Mouse (Mus musculus): ENCODE data around the gene Kcnj15. TPM values are rescaled to one million over a fixed set of nuclear protein-coding genes. Genes with fewer than 3 reads are reported as not detected.

Kcnj15 gene
- polyA plus RNA-seq, 1 experiment from 2014 or later: 0.28 TPM

- Histone ChIP-seq H3K4me3 (ENCODE audit: low read depth, low read length) (no peak overlapping the region), H3K27ac (ENCODE audit: low read depth) (peak overlapping the region; percentile 54; the same call in 1 of the 2 replicates), H3K9me3 (ENCODE audit: control insufficient read depth, low read length) (no peaks in the 10 kb centered on the region), H3K9ac (ENCODE audit: low read length) (no peak overlapping the region), H3K4me1 (replicated peaks; ENCODE audit: control insufficient read depth, insufficient read depth, low read length) (peaks cover 2% of the 10 kb centered on the region; the same call in 1 of the 2 replicates), H3K4me2 (ENCODE audit: low read length) (no peak overlapping the region), H3K36me3 (ENCODE audit: control insufficient read depth, insufficient read depth, low read length) (no peaks in the 10 kb centered on the region), H3K27me3 (replicated peaks; ENCODE audit: control insufficient read depth, insufficient read depth, low read length) (no peaks in the 10 kb centered on the region)
- 32% methylated on average over 2 of the region's 2 CpGs for WGBS
- ATAC-seq (replicated peaks; ENCODE audit: low FRiP score, low TSS enrichment, low read depth) (peak; percentile 72), DNase-seq (ENCODE audit: low spot score) (no peak)
Measured at GRCm38 (mm10) chr16:95219459-95219858, 37.9 kb upstream of the Kcnj15 start.

DNA sequence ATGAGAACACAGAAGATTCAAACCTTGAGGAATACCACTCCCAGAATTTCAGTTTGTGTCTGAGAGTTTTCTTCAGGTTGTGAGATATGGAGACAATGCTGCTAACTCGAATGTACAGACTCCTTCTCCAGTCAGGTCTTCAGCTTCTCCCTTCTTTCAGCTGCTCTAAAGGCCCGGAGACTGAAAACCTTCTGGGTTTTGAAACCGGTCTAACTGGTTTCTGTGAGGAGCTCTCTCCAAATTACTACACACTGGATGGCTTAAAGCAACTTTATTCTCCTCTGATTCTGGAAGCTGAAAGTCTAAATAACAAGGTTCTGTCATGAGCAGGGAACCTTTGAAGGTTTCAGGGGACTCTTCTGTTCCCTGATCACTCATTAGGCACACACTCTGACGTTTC is 36.3 kb upstream of the Kcnj15 start:
- Histone ChIP-seq H3K9ac (ENCODE audit: low read length) (no peak overlapping the region), H3K4me1 (replicated peaks; ENCODE audit: control insufficient read depth, insufficient read depth, low read length) (peaks cover 2% of the 10 kb centered on the region; the same call in 1 of the 2 replicates), H3K27ac (ENCODE audit: low read depth) (no peak overlapping the region), H3K27me3 (replicated peaks; ENCODE audit: control insufficient read depth, insufficient read depth, low read length) (no peaks in the 10 kb centered on the region), H3K4me3 (ENCODE audit: low read depth, low read length) (no peak overlapping the region), H3K36me3 (ENCODE audit: control insufficient read depth, insufficient read depth, low read length) (no peaks in the 10 kb centered on the region), H3K9me3 (ENCODE audit: control insufficient read depth, low read length) (no peaks in the 10 kb centered on the region), H3K4me2 (ENCODE audit: low read length) (no peak overlapping the region)
- ATAC-seq (replicated peaks; ENCODE audit: low FRiP score, low TSS enrichment, low read depth): no peak
- no peak for DNase-seq (ENCODE audit: low spot score)
- 54% methylated on average over 4 of the region's 4 CpGs for WGBS

GRCm38 (mm10) chr16:95222026-95222718 is 35.2 kb upstream of the Kcnj15 start:
- Histone ChIP-seq H3K9ac (ENCODE audit: low read length) (no peak overlapping the region), H3K27me3 (replicated peaks; ENCODE audit: control insufficient read depth, insufficient read depth, low read length) (no peaks in the 10 kb centered on the region), H3K36me3 (ENCODE audit: control insufficient read depth, insufficient read depth, low read length) (no peaks in the 10 kb centered on the region), H3K4me2 (ENCODE audit: low read length) (no peak overlapping the region), H3K9me3 (ENCODE audit: control insufficient read depth, low read length) (no peaks in the 10 kb centered on the region), H3K27ac (ENCODE audit: low read depth) (no peak overlapping the region), H3K4me3 (ENCODE audit: low read depth, low read length) (no peak overlapping the region), H3K4me1 (replicated peaks; ENCODE audit: control insufficient read depth, insufficient read depth, low read length) (peaks cover 2% of the 10 kb centered on the region; the same call in 1 of the 2 replicates)
- ATAC-seq (replicated peaks; ENCODE audit: low FRiP score, low TSS enrichment, low read depth) (no peak), DNase-seq (ENCODE audit: low spot score) (no peak)
- WGBS: 45% methylated on average over 7 of the region's 7 CpGs

- WGBS: 83% methylated on average over 8 of the region's 8 CpGs
- DNase-seq (ENCODE audit: low spot score) (no peak), ATAC-seq (replicated peaks; ENCODE audit: low FRiP score, low TSS enrichment, low read depth) (no peak)
- Histone ChIP-seq H3K27me3 (replicated peaks; ENCODE audit: control insufficient read depth, insufficient read depth, low read length) (no peaks in the 10 kb centered on the region), H3K9me3 (ENCODE audit: control insufficient read depth, low read length) (no peaks in the 10 kb centered on the region), H3K9ac (ENCODE audit: low read length) (no peak overlapping the region), H3K4me1 (replicated peaks; ENCODE audit: control insufficient read depth, insufficient read depth, low read length) (peaks cover 2% of the 10 kb centered on the region; the same call in 1 of the 2 replicates), H3K27ac (ENCODE audit: low read depth) (no peak overlapping the region), H3K4me2 (ENCODE audit: low read length) (no peak overlapping the region), H3K36me3 (ENCODE audit: control insufficient read depth, insufficient read depth, low read length) (no peaks in the 10 kb centered on the region), H3K4me3 (ENCODE audit: low read depth, low read length) (no peak overlapping the region)
Measured at GRCm38 (mm10) chr16:95223435-95223834, 33.9 kb upstream of the Kcnj15 start.

- WGBS: 52% methylated on average over 7 of the region's 7 CpGs
- DNase-seq (ENCODE audit: low spot score): no peak
- no peaks in the 10 kb centered on the region for H3K27me3 ChIP-seq (replicated peaks; ENCODE audit: control insufficient read depth, insufficient read depth, low read length)
Measured at GRCm38 (mm10) chr16:95225285-95225684, 32.1 kb upstream of the Kcnj15 start.

GRCm38 (mm10) chr16:95231768-95232167 is 25.6 kb upstream of the Kcnj15 start:
- Histone ChIP-seq H3K4me1 (replicated peaks; ENCODE audit: control insufficient read depth, insufficient read depth, low read length) (no peaks in the 10 kb centered on the region), H3K9ac (ENCODE audit: low read length) (no peak overlapping the region), H3K36me3 (ENCODE audit: control insufficient read depth, insufficient read depth, low read length) (no peaks in the 10 kb centered on the region), H3K4me2 (ENCODE audit: low read length) (no peak overlapping the region), H3K4me3 (ENCODE audit: low read depth, low read length) (no peak overlapping the region), H3K9me3 (ENCODE audit: control insufficient read depth, low read length) (no peaks in the 10 kb centered on the region), H3K27me3 (replicated peaks; ENCODE audit: control insufficient read depth, insufficient read depth, low read length) (no peaks in the 10 kb centered on the region), H3K27ac (ENCODE audit: low read depth) (no peak overlapping the region)
- no peak for ATAC-seq (replicated peaks; ENCODE audit: low FRiP score, low TSS enrichment, low read depth)
- 79% methylated on average over 4 of the region's 4 CpGs for WGBS
- no peak for DNase-seq (ENCODE audit: low spot score)

More at GRCm38 (mm10) chr16:95225285-95225684, 32.1 kb upstream of the Kcnj15 start:
- H3K9me3 ChIP-seq (ENCODE audit: control insufficient read depth, low read length): no peaks in the 10 kb centered on the region
- H3K9ac ChIP-seq (ENCODE audit: low read length): no peak overlapping the region
- no peak for ATAC-seq (replicated peaks; ENCODE audit: low FRiP score, low TSS enrichment, low read depth)
- H3K36me3 ChIP-seq (ENCODE audit: control insufficient read depth, insufficient read depth, low read length): no peaks in the 10 kb centered on the region
- no peaks in the 10 kb centered on the region; the same call in 1 of the 2 replicates for H3K4me1 ChIP-seq (replicated peaks; ENCODE audit: control insufficient read depth, insufficient read depth, low read length)
- H3K4me3 ChIP-seq (ENCODE audit: low read depth, low read length): no peak overlapping the region
- H3K27ac ChIP-seq (ENCODE audit: low read depth): no peak overlapping the region
- H3K4me2 ChIP-seq (ENCODE audit: low read length): no peak overlapping the region

GRCm38 (mm10) chr16:95234891-95235548 is 22.3 kb upstream of the Kcnj15 start:
- Histone ChIP-seq H3K4me1 (replicated peaks; ENCODE audit: control insufficient read depth, insufficient read depth, low read length) (no peaks in the 10 kb centered on the region), H3K9ac (ENCODE audit: low read length) (no peak overlapping the region), H3K27me3 (replicated peaks; ENCODE audit: control insufficient read depth, insufficient read depth, low read length) (no peaks in the 10 kb centered on the region), H3K9me3 (ENCODE audit: control insufficient read depth, low read length) (no peaks in the 10 kb centered on the region), H3K27ac (ENCODE audit: low read depth) (no peak overlapping the region), H3K36me3 (ENCODE audit: control insufficient read depth, insufficient read depth, low read length) (no peaks in the 10 kb centered on the region), H3K4me3 (ENCODE audit: low read depth, low read length) (no peak overlapping the region), H3K4me2 (ENCODE audit: low read length) (no peak overlapping the region)
- ATAC-seq (replicated peaks; ENCODE audit: low FRiP score, low TSS enrichment, low read depth) (no peak), DNase-seq (ENCODE audit: low spot score) (no peak)
- 72% methylated on average over 2 of the region's 2 CpGs for WGBS

DNA sequence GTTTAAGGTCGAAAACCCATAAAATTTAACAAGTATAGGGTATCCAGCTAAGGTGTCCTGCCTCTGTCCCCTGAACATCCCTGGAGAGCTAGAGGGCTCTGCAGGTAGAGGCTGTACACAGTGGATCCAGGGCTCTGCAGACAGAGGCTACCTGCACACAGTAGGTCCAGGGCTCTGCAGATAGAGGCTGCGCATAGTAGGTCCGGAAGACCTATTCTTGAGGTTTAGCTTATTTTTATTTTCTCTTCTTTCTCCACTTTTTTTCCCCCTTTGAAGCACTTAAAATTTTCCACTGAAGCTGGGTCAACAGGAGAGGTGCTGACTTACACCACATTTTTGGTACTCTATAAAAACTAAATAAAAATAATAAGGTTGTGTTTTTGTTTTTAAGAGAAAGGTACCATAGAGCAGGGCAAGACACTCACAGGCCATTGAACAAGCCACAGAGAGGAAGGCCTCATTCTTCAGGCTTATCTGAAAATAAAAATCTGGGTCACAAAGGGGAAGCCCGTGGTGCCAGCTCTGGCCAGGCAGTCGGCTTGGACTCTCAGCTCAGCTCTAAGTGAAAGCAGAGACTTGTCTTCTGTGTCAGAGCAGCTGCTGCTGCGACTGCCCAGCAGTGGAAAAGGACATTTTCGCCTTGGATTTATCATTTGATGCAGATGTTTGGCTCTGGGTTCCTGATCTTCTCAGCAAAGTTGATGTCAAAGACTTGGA is 18.0 kb upstream of the Kcnj15 start:
- no peak for ATAC-seq (replicated peaks; ENCODE audit: low FRiP score, low TSS enrichment, low read depth)
- WGBS: 75% methylated on average over 7 of the region's 7 CpGs

More for the DNA sequence above, 18.0 kb upstream of the Kcnj15 start:
- H3K27me3 ChIP-seq (replicated peaks; ENCODE audit: control insufficient read depth, insufficient read depth, low read length): no peaks in the 10 kb centered on the region
- H3K4me1 ChIP-seq (replicated peaks; ENCODE audit: control insufficient read depth, insufficient read depth, low read length): no peaks in the 10 kb centered on the region
- H3K27ac ChIP-seq (ENCODE audit: low read depth): no peak overlapping the region
- no peak overlapping the region for H3K9ac ChIP-seq (ENCODE audit: low read length)
- H3K4me3 ChIP-seq (ENCODE audit: low read depth, low read length): no peak overlapping the region
- DNase-seq (ENCODE audit: low spot score): no peak
- H3K36me3 ChIP-seq (ENCODE audit: control insufficient read depth, insufficient read depth, low read length): no peaks in the 10 kb centered on the region
- H3K9me3 ChIP-seq (ENCODE audit: control insufficient read depth, low read length): no peaks in the 10 kb centered on the region
- H3K4me2 ChIP-seq (ENCODE audit: low read length): no peak overlapping the region
